Mouse (Mus musculus): ENCODE measurements around the gene Mfsd2a. TPM values are rescaled to one million over a fixed set of nuclear protein-coding genes. Genes with fewer than 3 reads are reported as not detected.

The Mfsd2a gene
- polyA plus RNA-seq, 1 experiment from 2014 or later, result 16.0 TPM

DNA sequence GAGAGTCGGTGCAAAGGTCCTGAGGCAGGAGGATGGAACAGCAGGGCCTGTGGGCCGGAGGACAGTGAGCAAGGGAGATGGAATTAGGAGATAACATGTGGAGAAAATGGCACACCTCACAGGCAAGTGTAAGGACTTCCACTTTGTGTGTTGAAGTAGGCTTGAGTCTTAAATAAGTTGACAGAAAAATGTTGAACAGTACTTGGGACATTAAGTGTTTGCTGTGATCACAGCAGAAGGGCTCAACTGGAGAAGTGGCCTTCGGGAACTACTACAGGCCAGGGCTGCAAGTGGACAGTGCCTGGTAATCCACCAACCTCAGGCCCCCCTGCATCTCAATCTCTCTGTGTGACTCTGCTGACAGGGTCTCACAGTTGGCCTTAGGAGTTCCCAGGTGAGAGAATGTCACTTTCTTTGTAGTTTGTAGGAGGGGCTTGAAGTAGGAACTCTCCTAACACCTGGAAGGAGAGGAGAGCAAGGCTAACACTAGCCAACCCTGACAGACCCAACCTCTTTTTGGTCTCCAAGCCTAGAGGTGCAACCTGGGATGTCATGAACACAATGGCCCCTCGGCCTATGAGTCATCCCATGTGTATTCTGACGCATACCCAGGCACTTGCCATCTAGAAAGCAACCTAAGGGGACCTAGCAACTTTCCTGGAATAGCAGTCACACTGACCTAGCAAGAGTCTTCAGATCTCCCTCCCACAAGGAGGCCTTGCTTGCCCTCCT is 6.1 kb downstream of the Mfsd2a start:
- peak overlapping the region; percentile 45 for H3K4me2 ChIP-seq
- H3K4me1 ChIP-seq, result peaks cover 34% of the 10 kb centered on the region
- H3K4me3 ChIP-seq, result peak overlapping the region; percentile 25
- H3K9me3 ChIP-seq, result no peaks in the 10 kb centered on the region
- peak; percentile 21 for ATAC-seq (ENCODE audit: insufficient number of reproducible peaks, low FRiP score, low TSS enrichment, low read depth)
- no peaks in the 10 kb centered on the region for H3K27me3 ChIP-seq
- peak overlapping the region; percentile 77 for H3K27ac ChIP-seq
- no peak overlapping the region for H3K9ac ChIP-seq
- 56% methylated on average over 5 of the region's 5 CpGs for WGBS
- peaks cover 16% of the 10 kb centered on the region for H3K36me3 ChIP-seq

GRCm38 (mm10) chr4:122949096-122949495 is 11.9 kb downstream of the Mfsd2a start:
- H3K4me1 ChIP-seq, result no peaks in the 10 kb centered on the region
- H3K9me3 ChIP-seq, result no peaks in the 10 kb centered on the region
- ATAC-seq (ENCODE audit: insufficient number of reproducible peaks, low FRiP score, low TSS enrichment, low read depth), result no peak
- H3K27ac ChIP-seq, result no peak overlapping the region
- no peaks in the 10 kb centered on the region for H3K27me3 ChIP-seq
- no peak overlapping the region for H3K4me3 ChIP-seq
- peaks cover 50% of the 10 kb centered on the region for H3K36me3 ChIP-seq
- H3K9ac ChIP-seq, result no peak overlapping the region
- no peak overlapping the region for H3K4me2 ChIP-seq
- WGBS, result 86% methylated on average over 8 of the region's 8 CpGs

DNA sequence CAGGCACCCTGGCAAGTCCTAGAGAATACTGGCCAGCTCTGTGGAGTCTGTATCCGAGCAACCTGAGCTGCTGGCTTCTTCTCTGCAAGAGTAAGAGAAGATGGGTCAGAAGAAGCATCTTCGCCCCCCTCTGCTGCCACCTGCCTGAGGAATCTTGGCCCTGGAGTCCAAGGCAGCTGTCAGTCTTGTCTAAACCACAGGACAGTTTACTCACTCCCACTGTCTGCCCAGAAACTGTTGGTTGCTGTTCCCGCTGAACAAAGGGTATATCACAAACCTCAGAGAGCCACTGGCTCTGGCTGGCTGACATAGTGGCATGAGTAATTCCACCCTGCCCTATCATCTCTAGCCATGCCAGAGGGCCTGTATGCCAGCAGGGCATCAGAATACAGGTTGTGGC is 13.8 kb downstream of the Mfsd2a start:
- Histone ChIP-seq H3K4me3 (no peak overlapping the region), H3K4me1 (no peaks in the 10 kb centered on the region), H3K9ac (no peak overlapping the region), H3K36me3 (peaks cover 50% of the 10 kb centered on the region), H3K27me3 (no peaks in the 10 kb centered on the region), H3K27ac (no peak overlapping the region), H3K4me2 (no peak overlapping the region), H3K9me3 (no peaks in the 10 kb centered on the region)
- 82% methylated on average over 3 of the region's 3 CpGs for WGBS
- no peak for ATAC-seq (ENCODE audit: insufficient number of reproducible peaks, low FRiP score, low TSS enrichment, low read depth)

DNA sequence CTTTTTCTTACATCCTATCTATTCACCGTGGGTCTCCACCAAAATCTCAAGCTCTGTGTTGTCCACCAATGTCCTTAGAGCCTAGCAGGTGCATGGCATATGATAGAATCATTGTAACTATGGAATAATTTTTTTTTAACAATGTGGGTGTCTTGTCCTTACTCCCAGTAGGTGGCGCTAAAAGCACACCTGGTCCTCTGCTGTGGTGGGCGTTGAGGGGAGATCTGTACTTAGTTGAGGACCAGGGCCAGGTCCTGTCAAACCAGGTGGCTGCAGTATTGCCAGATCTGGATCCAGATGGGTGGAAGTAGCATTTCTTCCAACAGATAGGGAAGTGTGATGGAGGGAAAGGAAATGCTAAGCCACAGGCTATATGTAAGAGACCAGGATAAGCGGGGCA is 16.6 kb downstream of the Mfsd2a start:
- Histone ChIP-seq H3K36me3 (peaks cover 32% of the 10 kb centered on the region), H3K9me3 (no peaks in the 10 kb centered on the region), H3K27ac (no peak overlapping the region), H3K4me1 (no peaks in the 10 kb centered on the region), H3K4me3 (no peak overlapping the region), H3K9ac (no peak overlapping the region), H3K27me3 (no peaks in the 10 kb centered on the region), H3K4me2 (no peak overlapping the region)
- no peak for ATAC-seq (ENCODE audit: insufficient number of reproducible peaks, low FRiP score, low TSS enrichment, low read depth)
- WGBS, result 27% methylated on average over 4 of the region's 4 CpGs

GRCm38 (mm10) chr4:122939048-122939796 is 21.8 kb downstream of the Mfsd2a start:
- no peak overlapping the region for H3K9ac ChIP-seq
- H3K27ac ChIP-seq, result no peak overlapping the region
- H3K4me3 ChIP-seq, result no peak overlapping the region
- no peaks in the 10 kb centered on the region for H3K4me1 ChIP-seq
- no peak for ATAC-seq (ENCODE audit: insufficient number of reproducible peaks, low FRiP score, low TSS enrichment, low read depth)
- no peaks in the 10 kb centered on the region for H3K27me3 ChIP-seq
- WGBS, result 85% methylated on average over 2 of the region's 2 CpGs
- no peaks in the 10 kb centered on the region for H3K9me3 ChIP-seq
- no peak overlapping the region for H3K4me2 ChIP-seq
- H3K36me3 ChIP-seq, result no peaks in the 10 kb centered on the region

DNA sequence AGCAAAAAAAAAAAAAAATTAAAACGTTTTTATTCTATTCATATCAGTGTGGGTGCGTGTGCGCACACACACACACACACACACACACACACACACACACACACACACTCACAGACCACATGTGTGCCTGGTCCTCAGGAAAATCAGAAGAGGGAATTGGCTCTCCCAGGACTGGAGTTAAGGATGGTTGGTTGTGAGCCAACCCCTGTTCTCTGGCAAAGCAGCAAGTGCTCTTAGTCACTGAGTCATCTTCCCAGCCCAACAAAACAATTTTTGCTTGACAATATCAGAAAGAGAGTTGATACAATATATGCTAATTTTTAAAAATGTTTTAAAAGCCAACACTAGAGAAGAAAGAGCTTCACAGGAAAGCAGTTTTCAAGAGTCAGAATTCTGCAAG is 23.5 kb downstream of the Mfsd2a start:
- no peak overlapping the region for H3K9ac ChIP-seq
- H3K27me3 ChIP-seq, result no peaks in the 10 kb centered on the region
- no peaks in the 10 kb centered on the region for H3K9me3 ChIP-seq
- H3K4me1 ChIP-seq, result no peaks in the 10 kb centered on the region
- no peaks in the 10 kb centered on the region for H3K36me3 ChIP-seq
- WGBS, result 86% methylated on average over 3 of the region's 3 CpGs
- H3K4me3 ChIP-seq, result no peak overlapping the region
- no peak overlapping the region for H3K4me2 ChIP-seq
- no peak for ATAC-seq (ENCODE audit: insufficient number of reproducible peaks, low FRiP score, low TSS enrichment, low read depth)
- H3K27ac ChIP-seq, result no peak overlapping the region

DNA sequence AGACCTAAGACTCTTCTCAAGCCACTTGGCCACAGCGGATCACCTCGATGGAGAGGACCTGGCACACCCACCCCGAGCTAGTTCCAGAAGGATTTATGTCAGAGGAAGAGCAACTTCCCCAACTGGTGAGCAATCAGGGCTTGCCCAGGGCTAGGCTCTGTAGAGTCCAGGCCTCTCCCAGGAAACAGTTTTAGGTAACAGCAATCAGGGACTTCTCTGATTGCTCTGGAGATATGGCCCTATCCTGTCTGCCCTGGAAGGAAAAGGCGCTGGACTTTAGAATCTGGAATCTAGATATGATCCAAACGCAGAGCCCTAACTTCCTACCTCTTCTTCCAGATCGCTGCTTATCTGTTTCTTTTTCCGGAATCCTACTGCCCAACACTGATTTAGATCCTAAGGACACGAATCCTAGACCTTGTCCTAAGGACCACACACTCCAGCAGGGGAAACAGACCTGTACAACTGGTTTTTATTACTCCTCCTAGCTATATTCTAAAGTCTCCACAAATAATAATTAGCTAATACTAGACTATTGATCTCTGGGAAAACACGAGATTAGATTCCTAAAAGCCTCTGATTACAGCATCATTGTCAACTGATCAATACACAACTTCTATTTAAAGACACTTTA is 25.4 kb downstream of the Mfsd2a start:
- H3K27ac ChIP-seq, result no peak overlapping the region
- H3K4me2 ChIP-seq, result no peak overlapping the region
- H3K4me1 ChIP-seq, result no peaks in the 10 kb centered on the region
- no peak for ATAC-seq (ENCODE audit: insufficient number of reproducible peaks, low FRiP score, low TSS enrichment, low read depth)
- H3K27me3 ChIP-seq, result no peaks in the 10 kb centered on the region
- no peak overlapping the region for H3K4me3 ChIP-seq
- no peaks in the 10 kb centered on the region for H3K36me3 ChIP-seq
- H3K9ac ChIP-seq, result no peak overlapping the region
- 75% methylated on average over 9 of the region's 9 CpGs for WGBS
- no peaks in the 10 kb centered on the region for H3K9me3 ChIP-seq

- Histone ChIP-seq H3K4me1 (no peaks in the 10 kb centered on the region), H3K9me3 (no peaks in the 10 kb centered on the region), H3K36me3 (no peaks in the 10 kb centered on the region), H3K9ac (no peak overlapping the region), H3K27ac (no peak overlapping the region), H3K4me2 (no peak overlapping the region), H3K4me3 (no peak overlapping the region), H3K27me3 (no peaks in the 10 kb centered on the region)
- 37% methylated on average over 3 of the region's 3 CpGs for WGBS
- no peak for ATAC-seq (ENCODE audit: insufficient number of reproducible peaks, low FRiP score, low TSS enrichment, low read depth)
These were observed 27.1 kb downstream of the Mfsd2a start for GRCm38 (mm10) chr4:122933857-122934256.

DNA sequence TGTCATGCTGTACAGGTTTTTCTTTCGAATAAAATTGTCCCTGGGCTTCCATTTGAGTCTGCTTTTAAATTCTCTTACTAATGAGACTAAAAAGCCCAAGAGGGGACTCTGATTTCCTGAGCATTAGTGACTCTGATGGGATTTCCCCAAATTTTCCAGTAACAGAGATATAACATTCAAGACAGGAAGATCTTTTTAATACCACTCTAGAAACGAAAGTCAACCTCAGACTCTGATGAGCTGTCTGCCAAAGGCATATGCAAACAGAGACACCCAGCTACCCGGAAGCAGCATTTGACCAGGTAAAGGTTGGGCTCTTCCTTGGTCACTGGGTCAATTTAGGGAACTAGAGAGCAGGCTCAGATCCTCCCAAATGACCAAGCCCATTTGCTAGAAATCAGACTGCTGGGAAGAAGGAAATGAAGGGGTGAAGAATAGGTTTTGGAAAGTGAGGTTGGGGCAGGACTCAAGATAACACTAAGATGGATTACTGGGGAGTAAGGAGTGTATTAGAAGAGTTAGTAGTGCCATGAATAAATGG is 27.9 kb downstream of the Mfsd2a start:
- 70% methylated on average over 3 of the region's 3 CpGs for WGBS
- ATAC-seq (ENCODE audit: insufficient number of reproducible peaks, low FRiP score, low TSS enrichment, low read depth), result no peak
- H3K27me3 ChIP-seq, result no peaks in the 10 kb centered on the region

GRCm38 (mm10) chr4:122932239-122932978 is 28.6 kb downstream of the Mfsd2a start:
- WGBS, result 63% methylated on average over 8 of the region's 8 CpGs
- no peak overlapping the region for H3K4me2 ChIP-seq
- H3K27me3 ChIP-seq, result no peaks in the 10 kb centered on the region
- H3K27ac ChIP-seq, result no peak overlapping the region
- no peaks in the 10 kb centered on the region for H3K4me1 ChIP-seq
- H3K9me3 ChIP-seq, result no peaks in the 10 kb centered on the region
- H3K4me3 ChIP-seq, result no peak overlapping the region
- no peak overlapping the region for H3K9ac ChIP-seq
- ATAC-seq (ENCODE audit: insufficient number of reproducible peaks, low FRiP score, low TSS enrichment, low read depth), result no peak
- no peaks in the 10 kb centered on the region for H3K36me3 ChIP-seq

More for the DNA sequence above, 27.9 kb downstream of the Mfsd2a start:
- Histone ChIP-seq H3K9ac (no peak overlapping the region), H3K36me3 (no peaks in the 10 kb centered on the region), H3K4me3 (no peak overlapping the region), H3K9me3 (no peaks in the 10 kb centered on the region), H3K4me2 (no peak overlapping the region), H3K27ac (no peak overlapping the region), H3K4me1 (no peaks in the 10 kb centered on the region)

GRCm38 (mm10) chr4:122930939-122931590 is 29.9 kb downstream of the Mfsd2a start:
- no peak overlapping the region for H3K27ac ChIP-seq
- no peak overlapping the region for H3K9ac ChIP-seq
- ATAC-seq (ENCODE audit: insufficient number of reproducible peaks, low FRiP score, low TSS enrichment, low read depth), result no peak
- H3K4me2 ChIP-seq, result no peak overlapping the region
- H3K9me3 ChIP-seq, result no peaks in the 10 kb centered on the region
- no peaks in the 10 kb centered on the region for H3K4me1 ChIP-seq
- H3K27me3 ChIP-seq, result no peaks in the 10 kb centered on the region
- WGBS, result 80% methylated on average over 2 of the region's 2 CpGs
- no peaks in the 10 kb centered on the region for H3K36me3 ChIP-seq
- no peak overlapping the region for H3K4me3 ChIP-seq
